Mouse (Mus musculus) kidney, embryonic 14.5 days (tissue): ENCODE measurements around the gene Icmt. TPM values are rescaled to one million over a fixed set of nuclear protein-coding genes. Genes with fewer than 3 reads are reported as not detected.

ENCODE experiments used
- ATAC-seq: fragments of 200-750 bp; cut with Nextera tagmentation; 2 replicates; pipeline ENCODE4 v1.8.0; 2017; ENCODE audit warnings: moderate number of reproducible peaks, mild to moderate bottlenecking, moderate TSS enrichment, moderate library complexity; ENCODE audit not compliant: low FRiP score, low TSS enrichment
- H3K27ac ChIP-seq: fragments of 300-500 bp; sonication (generic); 2 replicates; pipeline ENCODE4 v1.5.1; 2014; ENCODE audit warnings: low read depth, mild to moderate bottlenecking, low read length, moderate library complexity, mixed read lengths
- H3K27me3 ChIP-seq: fragments of 300-500 bp; sonication (generic); 2 replicates; pipeline ENCODE4 v1.6.1; 2014; ENCODE audit warnings: mild to moderate bottlenecking, low read length; ENCODE audit not compliant: control insufficient read depth, insufficient read depth
- H3K36me3 ChIP-seq: fragments of 300-500 bp; sonication (generic); 2 replicates; pipeline ENCODE4 v1.6.1; 2014; ENCODE audit warnings: low read length, mixed read lengths; ENCODE audit not compliant: control insufficient read depth, insufficient read depth
- H3K4me1 ChIP-seq: fragments of 300-500 bp; sonication (generic); 2 replicates; pipeline ENCODE4 v1.6.1; 2014; ENCODE audit warnings: low read length, mixed read lengths; ENCODE audit not compliant: control insufficient read depth, insufficient read depth
- H3K4me2 ChIP-seq: fragments of 300-500 bp; sonication (generic); replicated peaks from 2 replicates; pipeline ENCODE4 v1.6.1; 2014; ENCODE audit warnings: low read depth, mild to moderate bottlenecking, low read length
- H3K4me3 ChIP-seq: fragments of 300-500 bp; sonication (generic); 2 replicates; pipeline ENCODE4 v1.5.1; 2014; ENCODE audit warnings: mild to moderate bottlenecking, low read length
- H3K9ac ChIP-seq: fragments of 300-500 bp; sonication (generic); 2 replicates; pipeline ENCODE4 v1.6.1; 2014; ENCODE audit warnings: low read depth, mild to moderate bottlenecking, low read length, moderate library complexity
- H3K9me3 ChIP-seq: fragments of 300-500 bp; sonication (generic); 2 replicates; pipeline ENCODE4 v1.6.1; 2016; ENCODE audit warnings: low read length; ENCODE audit not compliant: control insufficient read depth
- WGBS: fragments of 180-500 bp; shearing (Covaris S2); extraction: QIAGEN DNeasy Blood & Tissue Kit; methylation state at CpG from one replicate; pipeline ENCODE4 v1.1.7; 2014; 5-methylcytosine and 5-hydroxymethylcytosine counted together
- polyA plus RNA-seq: library from polyadenylated mRNA; unstranded; fragments of >200 nt; fragmentation: Nextera tagmentation; extraction: Ambion mirVana; gene quantifications from 2 replicates; pipeline ENCODE4 v1.2.1, GENCODE M21; 2014

Icmt gene
- polyA plus RNA-seq, 1 experiment from 2014 or later, result 28.1 TPM

DNA sequence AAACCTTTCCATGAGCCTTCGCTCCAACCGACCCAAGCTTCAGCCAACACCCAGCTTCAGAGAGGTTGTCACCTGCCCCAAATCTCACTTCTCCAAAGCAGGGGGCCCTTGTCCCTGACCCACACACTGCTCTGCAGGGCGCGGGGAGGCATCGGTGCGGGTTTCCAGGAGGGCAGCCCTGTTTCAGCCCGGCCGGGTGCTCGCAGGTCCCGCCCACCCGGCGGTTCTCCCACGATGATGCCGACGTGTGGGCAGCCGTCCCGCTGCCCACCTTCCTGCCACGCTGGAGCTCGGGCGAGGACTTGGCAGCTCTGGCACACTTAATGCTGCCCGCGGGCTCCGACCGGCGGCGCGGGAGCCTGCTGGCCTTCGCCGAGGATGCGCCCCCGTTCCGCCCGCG lies 14.3 kb upstream of the Icmt start:
- Histone ChIP-seq H3K9me3 (no peaks in the 10 kb centered on the region), H3K4me1 (peaks cover 12% of the 10 kb centered on the region), H3K4me3 (peak overlapping the region; percentile 25), H3K27ac (no peak overlapping the region), H3K9ac (peak overlapping the region; percentile 45), H3K27me3 (peaks cover 63% of the 10 kb centered on the region), H3K4me2 (peak overlapping the region; percentile 62), H3K36me3 (peaks cover 5% of the 10 kb centered on the region; the same call in 1 of the 2 replicates)
- no peak for ATAC-seq
- WGBS, result 14% methylated on average over 33 of the region's 34 CpGs

DNA sequence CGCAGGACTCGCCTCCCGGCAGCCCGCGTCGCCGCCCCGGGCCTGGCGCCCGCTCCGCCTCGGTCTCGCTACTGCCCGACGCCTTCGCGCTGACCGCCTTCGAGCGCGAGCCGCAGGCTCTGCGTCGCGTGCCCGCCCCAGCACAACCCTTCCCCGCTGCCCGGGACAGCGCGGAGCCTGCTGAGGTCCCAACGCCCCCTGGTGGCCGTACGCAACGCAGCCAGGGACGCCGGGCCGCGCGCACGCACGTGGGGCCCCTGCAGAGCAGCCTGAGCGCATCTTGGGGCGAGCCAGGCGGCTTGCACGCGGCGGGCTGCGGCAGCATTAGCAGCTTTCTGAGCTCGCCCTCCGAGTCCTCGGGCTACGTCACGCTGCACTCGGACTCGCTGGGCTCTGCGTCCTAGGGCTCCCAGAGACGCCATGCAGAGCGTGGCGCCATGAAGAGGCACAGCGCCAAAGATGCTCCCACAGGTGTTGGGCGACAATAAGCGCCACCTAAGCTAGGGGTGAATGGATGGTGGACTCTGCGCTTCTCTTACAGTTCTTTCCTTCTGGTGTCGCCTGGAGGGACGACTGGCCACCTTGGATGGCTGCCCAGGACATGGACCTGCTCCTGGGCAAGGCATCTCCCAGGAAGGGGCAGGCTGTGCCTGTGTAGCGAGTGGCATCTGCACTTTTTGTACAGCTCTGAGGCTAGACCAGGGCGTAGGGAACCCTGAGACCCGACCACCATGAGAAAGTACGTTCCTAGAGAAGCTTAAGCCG lies 13.7 kb upstream of the Icmt start:
- WGBS, result 6% methylated on average over 67 of the region's 70 CpGs
- Histone ChIP-seq H3K27me3 (peaks cover 69% of the 10 kb centered on the region), H3K4me3 (peak overlapping the region; percentile 25), H3K9ac (peak overlapping the region; percentile 45; the same call in 1 of the 2 replicates), H3K9me3 (no peaks in the 10 kb centered on the region), H3K36me3 (peaks cover 5% of the 10 kb centered on the region; the same call in 1 of the 2 replicates), H3K4me2 (peak overlapping the region; percentile 62), H3K4me1 (peaks cover 12% of the 10 kb centered on the region), H3K27ac (no peak overlapping the region)
- ATAC-seq, result peak; percentile 88

DNA sequence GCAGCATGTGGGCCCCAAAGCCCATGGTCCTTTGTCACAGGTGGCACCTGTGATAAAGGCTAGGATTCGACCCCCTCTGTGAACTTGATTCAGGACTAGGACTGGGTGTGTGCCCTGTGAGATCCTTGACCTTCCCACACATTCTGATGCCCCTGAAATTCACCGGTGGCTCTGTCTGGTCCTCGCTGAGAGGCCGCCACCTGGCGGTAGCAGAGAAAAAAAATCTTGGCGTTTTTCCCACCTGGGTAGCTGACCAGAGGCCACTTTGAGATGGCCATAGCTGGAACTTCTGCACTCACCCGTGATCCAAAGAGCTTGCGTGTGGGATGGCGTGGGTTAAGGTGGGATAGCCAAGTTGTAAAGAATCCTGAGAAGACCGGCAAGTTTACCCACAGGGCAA lies 11.5 kb upstream of the Icmt start:
- Histone ChIP-seq H3K9me3 (no peaks in the 10 kb centered on the region), H3K27me3 (peaks cover 83% of the 10 kb centered on the region), H3K27ac (no peak overlapping the region), H3K9ac (no peak overlapping the region), H3K4me3 (no peak overlapping the region), H3K4me2 (no peak overlapping the region), H3K36me3 (no peaks in the 10 kb centered on the region), H3K4me1 (peaks cover 15% of the 10 kb centered on the region)
- WGBS, result 4% methylated on average over 10 of the region's 10 CpGs
- ATAC-seq, result no peak

DNA sequence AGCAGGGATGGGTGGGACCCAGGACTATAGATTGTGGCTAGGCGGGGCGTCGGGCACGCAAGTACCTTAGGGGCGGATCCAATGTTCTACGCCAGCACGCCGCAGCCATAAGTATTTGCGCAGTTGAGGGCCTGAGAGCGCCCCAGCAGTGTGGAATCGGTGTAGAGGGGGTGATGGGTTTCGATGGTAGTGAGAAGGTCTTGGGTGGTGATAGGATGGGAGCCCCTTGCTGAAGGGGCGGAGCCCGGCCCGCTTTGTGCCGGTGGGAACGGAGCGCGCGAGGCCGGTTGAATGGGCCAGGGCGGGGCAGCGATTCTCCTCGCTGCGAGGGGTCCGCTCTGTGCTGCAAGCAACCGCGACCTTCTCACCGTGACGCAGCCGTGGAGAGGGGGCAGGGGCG lies 10.8 kb upstream of the Icmt start:
- ATAC-seq, result no peak
- Histone ChIP-seq H3K9ac (no peak overlapping the region), H3K4me3 (peak overlapping the region; percentile 8; the same call in 1 of the 2 replicates)

DNA sequence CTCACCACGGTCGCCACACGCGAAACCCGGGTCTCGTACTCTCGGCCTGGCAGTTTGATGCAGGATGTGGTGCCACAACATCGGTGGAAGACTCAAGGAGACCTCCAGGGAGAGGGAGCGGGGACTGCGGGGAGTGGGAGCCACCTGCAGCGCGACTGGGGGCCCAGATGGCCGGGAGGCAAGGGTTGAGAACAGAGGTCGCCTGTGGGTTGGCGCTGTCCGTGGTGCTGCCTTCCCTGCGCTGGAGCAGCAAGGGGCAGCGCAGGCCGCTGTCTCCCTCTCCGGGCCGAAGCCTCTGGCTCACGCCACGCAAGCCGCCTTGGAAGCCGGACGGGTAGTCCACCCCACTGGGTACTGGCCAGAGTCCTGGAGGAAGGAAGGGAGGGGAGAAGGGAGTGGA lies 10.1 kb upstream of the Icmt start:
- no peak for ATAC-seq
- peaks cover 15% of the 10 kb centered on the region for H3K4me1 ChIP-seq
- H3K27me3 ChIP-seq, result peaks cover 90% of the 10 kb centered on the region
- H3K27ac ChIP-seq, result no peak overlapping the region
- no peaks in the 10 kb centered on the region for H3K36me3 ChIP-seq
- 3% methylated on average over 26 of the region's 26 CpGs for WGBS
- no peak overlapping the region for H3K4me2 ChIP-seq
- H3K4me3 ChIP-seq, result no peak overlapping the region
- H3K9me3 ChIP-seq, result no peaks in the 10 kb centered on the region
- no peak overlapping the region for H3K9ac ChIP-seq

More for the DNA sequence above, 10.8 kb upstream of the Icmt start:
- no peak overlapping the region for H3K27ac ChIP-seq
- peak overlapping the region; percentile 15 for H3K4me2 ChIP-seq
- WGBS, result 4% methylated on average over 32 of the region's 32 CpGs
- H3K4me1 ChIP-seq, result peaks cover 15% of the 10 kb centered on the region
- no peaks in the 10 kb centered on the region for H3K36me3 ChIP-seq
- H3K9me3 ChIP-seq, result no peaks in the 10 kb centered on the region
- peaks cover 89% of the 10 kb centered on the region for H3K27me3 ChIP-seq

DNA sequence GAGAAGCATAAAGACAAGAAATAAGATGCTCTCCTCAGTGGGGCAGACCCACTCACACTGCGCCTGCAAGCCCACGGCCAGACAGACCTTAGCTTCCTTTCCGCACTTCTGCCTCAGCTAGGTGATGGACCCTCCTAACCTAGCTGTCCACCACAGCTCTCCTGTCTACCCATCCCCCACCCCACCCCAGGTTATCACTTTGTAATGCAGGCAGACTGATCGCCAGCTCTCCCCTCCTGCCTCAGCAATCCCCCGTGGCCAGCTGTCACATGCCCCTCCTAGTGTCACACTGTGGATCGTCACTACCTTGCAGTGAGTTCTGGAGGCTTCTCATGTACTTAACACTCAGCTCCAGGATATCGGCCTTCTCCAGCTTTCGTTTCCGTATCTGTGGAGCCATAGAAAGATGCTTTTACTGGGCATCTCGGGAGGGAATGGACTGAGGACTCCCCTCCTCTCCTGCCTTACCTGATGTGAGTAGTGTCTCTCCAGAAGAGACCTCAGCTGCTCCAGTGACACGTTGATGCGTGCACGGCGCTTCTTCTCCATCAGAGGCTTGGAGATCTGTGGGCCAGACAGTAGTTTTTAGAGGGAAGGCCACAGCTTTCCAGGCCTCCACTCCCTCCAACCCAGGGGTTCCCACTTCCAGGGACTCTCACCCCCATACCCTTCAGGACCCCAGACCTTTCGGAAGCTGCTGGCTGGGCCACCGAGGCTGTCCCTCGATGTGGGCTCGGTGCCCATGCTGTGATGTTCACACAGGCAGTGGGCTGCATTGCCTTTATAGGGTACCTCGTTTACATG lies 9.5 kb upstream of the Icmt start:
- H3K9me3 ChIP-seq, result no peaks in the 10 kb centered on the region
- ATAC-seq, result no peak
- no peak overlapping the region for H3K9ac ChIP-seq
- no peaks in the 10 kb centered on the region for H3K36me3 ChIP-seq
- peaks cover 18% of the 10 kb centered on the region for H3K4me1 ChIP-seq
- H3K27me3 ChIP-seq, result peaks cover 90% of the 10 kb centered on the region
- WGBS, result 6% methylated on average over 19 of the region's 19 CpGs
- no peak overlapping the region for H3K4me3 ChIP-seq
- H3K27ac ChIP-seq, result no peak overlapping the region
- H3K4me2 ChIP-seq, result no peak overlapping the region

DNA sequence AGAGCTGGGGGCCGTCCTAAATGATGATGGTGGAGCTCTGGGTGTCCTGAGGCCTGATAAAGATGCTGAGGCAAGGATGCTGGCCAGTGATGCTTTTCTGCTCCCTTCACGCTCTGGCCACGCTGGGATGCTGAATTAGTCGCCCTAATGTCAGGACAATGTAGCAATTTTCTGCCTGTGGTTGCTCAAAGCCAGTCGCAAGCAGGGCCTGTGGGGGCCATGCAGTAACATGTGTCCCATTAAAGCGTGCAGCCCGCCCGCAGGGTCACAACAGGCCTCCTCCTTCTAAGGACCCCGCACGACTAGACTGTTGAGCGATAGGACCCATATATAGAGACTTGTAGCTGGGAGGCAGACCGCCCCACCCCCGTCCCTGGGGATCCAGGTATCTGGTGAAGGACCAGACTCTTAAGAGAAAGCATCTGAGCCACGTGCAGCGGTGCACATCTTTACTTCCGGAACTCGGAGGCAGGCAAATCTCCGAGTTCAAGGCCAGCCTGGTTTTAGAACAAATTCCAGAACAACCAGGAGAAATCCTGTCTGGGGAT lies 8.6 kb upstream of the Icmt start:
- no peak overlapping the region for H3K4me3 ChIP-seq
- no peak overlapping the region for H3K27ac ChIP-seq
- H3K4me1 ChIP-seq, result peaks cover 11% of the 10 kb centered on the region
- H3K27me3 ChIP-seq, result peaks cover 92% of the 10 kb centered on the region
- no peak overlapping the region for H3K4me2 ChIP-seq
- no peak for ATAC-seq
- H3K9me3 ChIP-seq, result no peaks in the 10 kb centered on the region
- 48% methylated on average over 18 of the region's 18 CpGs for WGBS
- H3K36me3 ChIP-seq, result no peaks in the 10 kb centered on the region
- no peak overlapping the region for H3K9ac ChIP-seq

DNA sequence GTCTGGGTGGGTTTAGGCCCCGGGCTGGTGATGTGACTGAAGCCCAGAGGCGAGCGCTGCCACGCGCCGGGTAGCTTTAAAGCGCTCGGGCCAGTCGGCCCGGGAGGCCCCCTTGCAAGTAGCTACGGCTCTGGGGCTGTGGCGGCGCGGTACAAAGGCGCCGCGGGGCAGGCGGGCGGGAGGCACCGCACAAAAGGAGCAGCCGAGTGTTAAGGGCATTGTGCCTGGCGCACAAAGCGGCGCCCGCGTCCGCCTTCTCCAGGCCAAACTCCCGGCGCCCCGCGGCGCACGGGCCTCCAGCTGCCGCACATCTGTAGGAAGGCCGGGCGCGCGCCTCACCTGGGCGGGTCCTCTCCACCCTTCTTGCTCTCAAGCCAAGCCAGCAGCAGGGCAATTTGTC lies 6.6 kb upstream of the Icmt start:
- WGBS, result under 1% methylated on average over 39 of the region's 39 CpGs
- Histone ChIP-seq H3K27ac (no peak overlapping the region), H3K4me2 (peak overlapping the region; percentile 35), H3K27me3 (peaks cover 82% of the 10 kb centered on the region), H3K4me1 (peaks cover 11% of the 10 kb centered on the region), H3K4me3 (peak overlapping the region; percentile 22), H3K9me3 (no peaks in the 10 kb centered on the region), H3K9ac (no peak overlapping the region), H3K36me3 (no peaks in the 10 kb centered on the region)
- ATAC-seq, result no peak

DNA sequence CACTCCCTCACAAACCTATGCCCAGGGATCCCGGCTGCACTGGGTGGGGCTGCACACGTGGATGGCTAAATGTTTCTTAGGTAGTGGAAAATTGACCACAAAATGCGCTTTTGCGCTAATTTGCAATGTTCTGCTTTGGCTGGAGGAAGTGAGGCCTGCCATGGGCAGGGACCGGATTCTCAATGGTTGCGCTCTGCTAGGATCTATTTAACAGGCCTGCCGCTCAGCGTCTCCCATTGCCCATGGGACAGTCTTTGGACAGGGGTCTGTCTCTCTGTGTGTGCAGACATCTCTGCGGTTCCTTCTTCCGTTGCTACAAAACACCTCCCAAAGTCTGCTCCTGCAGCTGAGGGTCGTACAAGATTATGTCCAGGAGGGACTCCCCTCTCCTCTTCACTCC lies 6.0 kb upstream of the Icmt start:
- Histone ChIP-seq H3K36me3 (no peaks in the 10 kb centered on the region), H3K9ac (no peak overlapping the region), H3K4me3 (no peak overlapping the region), H3K4me2 (no peak overlapping the region), H3K4me1 (peaks cover 11% of the 10 kb centered on the region), H3K9me3 (no peaks in the 10 kb centered on the region), H3K27ac (no peak overlapping the region), H3K27me3 (peaks cover 76% of the 10 kb centered on the region)
- ATAC-seq, result no peak
- WGBS, result 13% methylated on average over 11 of the region's 11 CpGs
